Mouse (Mus musculus) adrenal gland, adult 8-10 months (tissue): Measurements from ENCODE around the gene Zc3h7a. TPM values are rescaled to one million over a fixed set of nuclear protein-coding genes. Genes with fewer than 3 reads are reported as not detected.
"Not testable (repeated sequence)": the region's sequence is repeated elsewhere in the genome, so short reads cannot be mapped to it uniquely, and the experiment has no call there.

Source experiments
- DNase-seq: peaks from one replicate; pipeline ENCODE4 v3.0.0; 2022
- total RNA-seq, 4 experiments: library from RNA; stranded (reverse); gene quantifications; 2 replicates each; pipeline ENCODE4 v1.2.4; 2022

Gene Zc3h7a
- total RNA-seq: 100 to 1,000 TPM in 2 of 4 experiments, 10 to 100 TPM in 2; 62.7 to 123 (median 96.4) TPM

DNA sequence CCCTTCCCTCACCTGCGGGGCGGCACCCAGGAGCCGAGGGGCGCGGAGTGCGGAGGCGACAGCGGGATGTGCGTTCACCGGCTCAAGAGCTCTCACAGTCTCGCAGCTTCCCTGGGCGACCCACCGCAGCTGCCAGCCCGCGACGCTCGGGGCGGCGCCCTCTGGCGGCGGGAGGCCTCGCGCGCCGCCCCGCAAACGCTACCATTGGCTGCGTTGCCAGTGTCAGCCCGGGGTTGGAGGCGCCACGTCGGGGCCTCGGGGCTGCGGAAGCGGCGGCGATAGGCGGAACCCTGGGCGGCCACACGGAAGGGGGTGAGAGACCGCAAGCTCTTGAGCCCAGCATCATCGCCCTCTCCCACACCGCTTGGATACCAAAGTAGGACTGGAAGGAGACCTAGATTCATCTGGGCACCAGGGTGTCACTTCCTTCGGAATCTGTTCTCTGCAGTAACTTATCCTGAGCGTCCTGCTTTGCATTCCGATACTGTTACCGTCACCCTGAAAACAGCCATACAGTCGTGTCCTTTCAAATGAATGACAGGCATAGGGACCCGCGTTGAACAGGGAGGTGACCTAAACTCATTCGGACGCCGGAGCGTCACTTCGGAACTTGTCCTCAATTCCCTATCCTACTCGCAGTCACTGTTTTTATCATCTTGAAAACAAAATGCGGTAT, at the start of gene Zc3h7a:
TSS of gene Zc3h7a (minus strand) at position 186 of the 676 bp plus-strand sequence.
- DNase-seq: peak; percentile 88

DNA sequence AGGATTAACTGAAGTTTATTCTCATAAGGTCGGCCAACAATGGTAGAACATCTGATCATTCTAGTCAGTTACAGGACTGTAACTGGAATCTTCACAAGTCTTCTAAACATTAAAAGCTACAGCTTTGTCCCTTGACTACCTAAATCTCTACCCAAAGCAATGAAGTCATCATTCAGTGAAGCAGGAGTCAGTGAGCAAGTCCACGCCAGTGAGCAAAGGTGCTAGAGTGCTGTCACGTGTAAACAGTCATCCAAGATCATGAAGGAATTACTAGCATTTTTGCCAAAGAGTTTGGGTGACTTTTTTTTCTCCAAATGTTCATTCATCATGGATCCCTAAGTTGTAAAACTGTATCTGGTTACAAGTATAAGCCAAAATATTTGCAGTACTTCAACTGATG, 41.6 kb upstream of the Zc3h7a start:
- DNase-seq: no peak

DNA sequence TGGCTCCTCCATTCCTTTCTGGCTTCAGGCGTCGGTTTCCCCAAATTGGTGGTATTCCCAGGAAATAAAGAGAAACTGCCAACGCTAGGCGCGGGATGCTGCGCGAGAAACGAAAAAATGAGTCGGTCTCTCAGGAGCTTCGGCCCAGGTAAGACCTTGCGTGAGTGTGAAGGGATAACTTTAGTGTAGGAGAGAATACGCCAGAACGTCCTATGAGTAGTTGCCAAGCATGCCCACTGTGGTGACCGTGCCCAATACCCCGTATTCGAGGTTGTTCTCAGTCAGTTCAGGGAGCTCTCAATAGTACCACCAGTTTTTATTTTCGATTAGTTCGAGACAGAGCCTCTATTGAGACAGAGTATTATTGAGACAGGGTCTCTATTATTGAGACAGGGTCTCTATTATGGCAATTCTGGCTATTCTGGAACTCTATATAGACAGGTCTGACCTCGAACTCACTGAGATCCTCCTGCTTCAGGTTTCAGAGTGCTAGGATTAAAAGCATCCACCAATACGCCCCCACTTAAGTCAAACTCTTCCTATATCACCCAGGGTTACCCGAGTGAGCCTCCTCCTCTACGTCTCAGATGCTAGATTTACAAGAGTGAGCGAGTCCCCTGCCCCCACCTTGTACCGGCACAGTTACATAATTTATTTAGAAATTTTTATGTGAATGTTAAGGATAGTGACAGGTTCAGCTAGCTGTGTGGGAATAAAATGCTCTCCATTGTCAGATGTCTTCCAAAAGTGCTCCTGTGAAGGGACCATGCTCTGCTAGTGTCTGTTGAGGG, 27.6 kb upstream of the Zc3h7a start:
- DNase-seq: no peak

DNA sequence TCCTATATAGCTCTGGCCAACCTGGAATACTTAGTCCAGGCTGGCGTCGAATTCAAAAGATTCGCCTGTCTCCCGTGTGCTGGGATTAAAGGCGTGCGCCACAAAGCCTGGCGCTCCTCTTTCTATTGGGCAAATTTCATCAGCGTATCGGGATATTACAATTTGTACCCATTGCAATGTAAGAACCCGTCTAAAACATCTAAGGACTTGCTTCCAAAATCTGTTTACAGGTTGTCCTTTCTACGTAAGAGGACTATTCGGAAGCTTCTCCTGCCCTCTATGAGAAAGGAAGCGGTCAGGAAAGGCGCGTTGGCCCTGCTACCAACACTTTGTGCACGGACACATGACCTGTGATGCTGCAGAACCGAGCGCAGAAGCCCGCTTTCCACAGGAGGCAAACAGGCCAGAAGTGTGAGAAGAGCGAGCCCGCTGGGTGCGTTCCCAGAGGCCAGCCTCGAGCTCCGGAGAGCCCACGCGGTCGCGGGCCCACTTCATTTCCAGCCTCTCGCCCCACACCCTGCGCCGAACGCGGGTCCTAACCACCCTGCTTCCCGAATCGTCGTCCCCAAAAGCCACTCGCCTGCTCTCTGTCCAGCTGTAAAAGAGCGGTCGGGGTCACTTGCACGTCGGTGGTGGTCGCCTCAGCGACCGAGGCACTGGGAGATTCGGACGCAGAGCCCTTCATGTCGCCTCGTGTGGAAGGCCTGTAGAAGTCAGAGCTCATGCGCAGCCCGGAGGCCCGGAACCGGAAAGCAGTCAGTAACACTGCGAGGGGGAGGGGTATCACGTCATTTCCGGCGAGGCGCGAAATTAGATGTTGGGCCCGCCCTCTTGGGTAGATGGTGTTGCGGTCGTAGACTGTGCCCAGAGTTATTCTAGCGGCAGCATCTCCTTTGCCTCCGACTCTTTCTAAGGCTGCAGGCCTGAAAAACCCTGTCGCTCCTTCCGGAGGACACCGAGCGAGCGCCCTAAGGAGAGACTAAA, 26.7 kb upstream of the Zc3h7a start, which contains the start of gene Rsl1d1:
TSS of gene Rsl1d1 (minus strand) at position 761 of the 984 bp plus-strand sequence.
- peak; percentile 89 for DNase-seq

DNA sequence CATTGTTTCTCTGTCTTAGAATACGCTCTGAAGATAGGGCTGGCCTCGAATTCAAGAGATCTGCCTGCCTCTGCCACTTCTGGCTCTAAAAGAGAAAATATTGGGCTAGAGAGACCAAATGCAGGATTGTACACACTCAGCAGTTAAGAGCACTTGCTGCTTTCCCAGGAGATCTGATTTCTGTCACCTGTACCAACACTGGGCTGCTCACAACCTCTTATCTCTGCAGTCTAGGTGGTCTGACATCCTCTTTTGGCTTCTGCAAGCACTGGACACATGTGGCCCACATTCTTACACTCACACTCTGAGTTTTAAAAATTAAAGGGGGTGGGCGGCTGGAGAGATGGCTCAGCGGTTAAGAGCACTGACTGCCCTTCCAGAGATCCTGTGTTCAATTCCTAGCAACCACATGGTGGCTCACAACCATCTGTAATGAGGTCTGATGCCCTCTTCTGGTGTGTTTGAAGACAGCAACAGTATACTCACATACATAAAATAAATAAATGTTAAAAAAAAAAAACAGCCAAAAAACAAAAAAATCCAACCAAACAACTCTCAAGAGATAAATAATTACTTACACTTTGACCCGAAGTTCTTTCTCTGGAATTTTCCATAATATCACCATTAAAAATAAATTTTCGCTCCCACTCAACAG, 25.7 kb upstream of the Zc3h7a start:
- no peak for DNase-seq

DNA sequence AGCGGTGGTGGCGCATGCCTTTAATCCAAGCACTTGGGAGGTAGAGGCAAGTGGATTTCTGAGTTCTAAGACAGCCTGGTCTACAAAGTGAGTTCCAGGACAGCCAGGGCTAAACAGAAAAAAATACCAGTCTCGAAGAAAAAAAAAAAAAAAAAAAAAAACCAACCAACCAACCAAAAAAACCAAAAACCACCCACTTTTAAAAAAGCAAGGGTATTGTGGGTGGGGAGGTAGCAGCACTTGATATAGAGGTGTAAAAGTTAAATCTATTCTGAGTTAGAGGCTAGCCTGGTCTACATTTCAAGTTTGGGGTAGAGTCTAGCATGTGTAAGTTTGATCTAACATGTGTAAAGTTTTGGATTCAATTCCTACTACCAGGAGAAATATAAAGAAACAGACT, 24.1 kb upstream of the Zc3h7a start:
- DNase-seq: no peak

DNA sequence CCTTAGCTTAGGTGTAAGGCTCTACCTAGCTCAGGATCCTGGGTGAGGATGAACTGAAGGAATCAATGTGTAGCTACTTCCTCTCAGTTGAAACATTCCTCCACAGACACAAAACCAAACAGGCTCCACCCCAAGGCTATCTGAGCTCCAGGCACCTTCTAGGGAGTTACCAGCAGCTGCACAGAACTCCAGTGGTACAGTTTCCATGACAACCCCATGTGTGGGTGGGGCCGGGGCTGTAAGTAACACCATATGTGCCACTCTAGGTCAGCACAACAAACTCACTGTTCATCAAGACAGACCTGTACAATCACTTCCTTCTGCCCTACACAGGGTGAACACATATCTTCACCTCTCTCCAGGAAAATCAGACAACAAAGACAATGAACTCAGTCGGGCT, 22.3 kb upstream of the Zc3h7a start:
- DNase-seq: no peak

DNA sequence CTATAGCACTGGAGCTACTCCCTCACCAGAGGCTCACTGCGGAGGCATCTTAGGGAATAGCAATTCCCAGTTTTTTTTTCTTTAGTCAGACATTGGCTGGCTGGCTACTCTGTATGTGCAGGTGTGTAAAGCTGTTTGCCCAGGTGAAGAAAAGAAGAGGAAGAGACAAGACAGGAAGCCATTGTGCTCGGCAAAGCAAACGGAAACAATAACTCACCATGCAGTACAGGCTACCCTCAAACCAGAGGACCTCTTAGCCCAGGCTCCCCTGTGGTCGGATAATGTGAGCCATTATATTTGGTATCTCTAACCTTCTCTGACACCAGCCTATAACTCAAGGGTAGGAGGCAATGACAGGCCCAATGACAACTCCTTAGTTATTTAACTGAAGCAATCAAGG, 20.9 kb upstream of the Zc3h7a start:
- no peak for DNase-seq

DNA sequence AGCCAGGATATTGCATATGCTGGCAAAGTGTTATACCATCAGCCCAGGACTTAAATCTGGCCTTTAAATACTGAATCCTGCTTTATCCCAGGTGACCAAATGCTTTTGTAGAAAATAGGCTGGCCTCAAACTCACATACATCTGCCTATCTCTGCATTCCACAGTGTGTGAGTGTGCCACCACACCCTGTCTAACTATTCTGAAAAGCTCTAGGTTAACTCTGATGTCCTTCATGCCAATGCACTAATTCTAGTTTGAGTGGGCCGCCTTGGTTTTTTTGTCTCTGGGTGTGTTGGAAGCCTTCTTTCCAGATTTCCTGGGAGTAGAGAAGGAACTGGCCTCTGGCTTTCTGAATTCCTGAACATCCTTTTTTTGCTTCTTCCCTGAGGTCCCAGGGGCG, 17.0 kb upstream of the Zc3h7a start:
- DNase-seq: no peak

DNA sequence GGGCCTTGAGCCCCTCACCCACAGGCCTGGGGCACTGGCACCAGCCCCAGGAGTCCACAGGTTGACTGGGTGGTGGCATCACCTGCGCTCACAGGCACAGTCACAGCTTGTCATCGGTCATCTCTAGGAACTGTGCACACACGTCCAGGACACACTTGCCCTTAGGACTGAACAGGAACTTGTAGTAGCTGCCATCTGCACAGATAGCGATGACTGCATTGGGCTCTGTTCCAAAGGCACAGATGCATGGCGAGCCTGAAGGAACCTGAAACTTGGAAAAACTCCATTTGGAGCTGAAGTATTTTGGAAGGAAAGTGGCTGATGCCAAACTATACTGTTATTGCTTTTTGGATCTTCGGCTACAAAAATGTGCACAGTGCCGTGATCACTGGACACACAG, 14.0 kb upstream of the Zc3h7a start:
- no peak for DNase-seq

DNA sequence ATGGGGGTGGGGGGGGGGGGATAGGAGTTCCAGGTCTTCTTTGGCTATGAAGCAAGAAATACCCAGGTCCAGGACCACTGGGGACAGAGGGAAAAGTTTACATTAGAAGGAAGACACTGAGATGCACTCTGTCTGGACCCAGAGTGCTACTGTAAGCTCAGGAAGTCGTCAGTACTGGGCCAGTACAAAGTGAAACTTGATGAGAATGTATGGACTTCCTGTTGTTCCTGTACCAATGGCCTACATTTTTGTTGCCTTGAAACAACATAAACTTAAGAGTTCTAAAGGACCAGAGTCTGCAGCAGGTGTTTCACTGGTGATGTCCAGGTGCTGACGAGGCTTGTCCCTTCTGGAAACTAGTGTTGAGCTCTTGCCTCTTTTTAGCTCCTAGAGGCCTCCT, 1.2 kb upstream of the Zc3h7a start:
- DNase-seq: no peak

DNA sequence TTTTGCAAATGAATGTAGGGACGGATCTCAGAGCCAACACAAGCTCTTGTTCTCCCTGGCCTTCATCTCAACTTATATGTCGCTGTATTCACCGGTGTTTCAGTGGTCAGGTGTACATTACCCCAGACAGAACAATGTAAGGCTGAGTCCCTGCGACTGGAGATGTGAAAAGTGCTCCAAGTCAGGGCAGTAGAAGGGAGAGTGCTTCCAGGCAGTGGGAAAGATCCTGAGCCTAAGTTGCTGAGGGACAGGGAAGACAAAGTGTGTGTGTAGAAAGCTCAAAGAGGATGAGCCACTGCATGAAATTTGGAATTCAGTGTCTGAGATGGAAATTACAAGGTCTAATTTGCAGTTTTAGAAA, 671 bp upstream of the Zc3h7a start:
- DNase-seq: no peak

DNA sequence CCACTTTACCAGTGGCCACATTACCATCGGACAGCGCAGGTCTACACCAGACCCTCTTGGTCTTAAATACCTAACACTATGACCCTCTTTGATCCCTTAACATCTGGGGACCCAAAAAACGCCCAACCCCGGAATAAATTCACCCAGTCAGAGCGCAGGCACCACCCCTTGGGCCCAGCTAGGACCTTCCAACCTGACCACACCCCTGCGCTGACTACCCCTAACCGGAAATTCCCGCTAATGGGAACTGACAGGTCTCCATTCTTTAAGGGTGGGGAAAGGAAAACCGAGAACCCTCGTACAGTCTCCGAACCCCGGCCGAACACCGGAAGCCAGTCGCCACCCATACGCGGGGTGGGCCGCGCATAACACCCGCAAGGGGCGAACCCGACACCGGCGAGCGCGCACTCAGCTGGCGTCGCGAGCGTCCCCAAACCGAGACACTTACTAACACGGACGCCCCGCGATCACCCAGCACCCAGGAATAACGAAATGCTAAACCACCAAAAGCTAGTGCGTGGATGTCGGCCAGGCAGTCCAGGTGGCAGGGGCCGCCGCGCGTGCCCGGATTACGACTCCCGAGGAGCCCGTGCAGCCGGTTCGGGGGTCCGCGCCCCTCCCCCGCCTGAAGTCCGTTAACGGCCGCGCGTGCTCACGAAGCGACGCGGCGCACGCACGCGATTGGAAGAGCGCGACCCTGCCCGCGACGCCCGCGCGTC, 545 bp downstream of the Zc3h7a start:
- peak; percentile 71 for DNase-seq

DNA sequence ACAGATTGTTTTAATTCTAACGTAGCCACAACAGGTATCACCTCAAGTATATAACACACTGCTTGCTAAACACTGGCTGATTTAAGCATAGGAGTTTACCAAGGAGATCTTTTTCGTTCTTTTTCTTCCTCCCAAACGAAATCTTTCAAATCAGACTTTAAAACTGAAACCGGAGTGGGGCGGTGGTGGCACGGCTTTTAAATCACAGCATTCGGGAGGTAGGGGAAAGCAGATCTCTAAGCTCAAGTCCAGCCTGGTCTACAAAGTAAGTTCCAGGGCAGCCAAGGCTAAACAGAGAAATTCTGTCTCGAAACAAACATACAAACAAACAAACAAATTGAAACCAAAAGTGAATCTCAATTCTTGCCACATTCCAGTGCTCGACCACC, 1.1 kb downstream of the Zc3h7a start:
- no peak for DNase-seq

DNA sequence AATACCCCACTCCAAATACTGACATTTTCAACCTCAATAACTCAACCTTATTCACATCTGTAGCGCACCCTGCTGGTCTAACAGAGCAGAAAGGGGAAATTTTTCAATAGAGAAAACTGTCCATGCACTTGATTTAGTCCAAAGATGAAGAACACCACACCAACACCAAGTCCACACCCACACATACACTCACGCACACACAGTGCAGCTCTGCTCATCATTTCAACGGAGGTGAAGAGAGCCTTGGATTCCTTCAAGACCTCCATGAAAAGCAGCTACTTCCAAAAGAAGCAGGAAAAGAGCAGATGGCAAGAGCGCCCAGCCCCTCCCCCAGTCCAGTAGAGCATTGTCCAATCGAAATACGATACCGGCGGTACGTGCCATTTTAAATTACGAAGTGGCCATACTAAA, 1.5 kb downstream of the Zc3h7a start:
- peak; percentile 42 for DNase-seq

DNA sequence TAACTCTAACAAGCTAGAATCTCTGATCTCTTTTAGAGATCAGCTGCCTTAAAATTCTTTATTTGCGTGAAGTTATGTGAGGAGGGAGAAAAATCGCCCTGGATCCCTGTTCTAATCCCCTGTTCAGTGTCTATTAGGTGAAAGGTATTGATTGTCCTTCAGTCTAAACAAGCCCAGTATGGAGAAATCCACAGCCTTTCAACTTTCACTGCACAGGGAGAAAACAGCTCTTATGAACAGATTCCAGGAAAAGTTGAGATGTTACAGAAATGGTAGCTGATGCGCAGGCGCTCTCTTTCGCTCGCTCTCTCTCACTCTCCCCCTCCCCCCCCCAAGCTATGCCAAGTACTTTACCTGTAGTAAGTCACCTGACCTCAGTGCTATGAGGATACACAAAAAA, 4.5 kb downstream of the Zc3h7a start:
- no peak for DNase-seq

DNA sequence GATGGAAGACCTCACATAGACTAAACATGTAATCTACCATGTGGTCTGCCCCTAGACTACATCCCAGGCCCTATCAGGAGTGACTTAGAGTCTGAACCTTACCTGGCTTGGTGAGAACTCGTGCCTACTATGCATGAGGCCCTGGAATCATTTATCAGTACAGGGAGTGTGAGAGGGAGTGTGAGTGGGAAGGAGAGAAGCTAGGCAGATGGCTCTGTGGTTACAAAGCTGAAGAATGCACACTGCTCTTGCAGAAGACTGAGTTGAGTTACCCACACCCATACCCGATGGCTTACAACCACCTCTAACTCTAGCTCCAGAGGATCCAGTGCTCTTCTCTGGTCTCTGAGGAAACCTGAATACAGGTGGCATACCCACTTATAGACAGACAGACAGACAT, 9.8 kb downstream of the Zc3h7a start:
- no peak for DNase-seq

DNA sequence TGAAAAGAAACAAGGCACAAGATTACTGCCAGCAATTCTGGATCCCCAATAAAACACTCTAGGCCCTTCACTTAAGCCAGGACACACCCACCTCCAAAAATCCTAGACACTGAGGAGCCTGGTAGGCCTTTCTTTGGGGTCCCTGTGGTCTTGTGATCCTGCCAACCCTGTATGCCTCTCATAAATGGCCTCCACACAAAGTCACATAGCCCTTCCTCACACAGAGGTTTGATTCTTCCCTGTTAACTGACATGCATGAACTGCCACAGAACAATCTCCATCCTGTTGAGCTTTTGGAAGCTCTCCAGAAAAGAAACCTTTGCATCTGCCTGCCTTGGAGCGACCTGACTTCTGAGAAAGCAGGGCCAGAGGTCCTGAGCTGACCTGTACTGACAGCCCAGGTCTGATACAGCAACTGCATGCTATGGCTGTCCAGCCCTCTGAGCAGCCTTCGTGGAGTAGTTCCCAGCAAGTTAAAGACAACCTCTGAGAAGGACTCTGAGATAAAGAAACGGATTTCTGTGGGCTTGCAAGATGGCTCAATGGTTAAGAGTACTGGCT, 11.4 kb downstream of the Zc3h7a start:
- DNase-seq: no peak

DNA sequence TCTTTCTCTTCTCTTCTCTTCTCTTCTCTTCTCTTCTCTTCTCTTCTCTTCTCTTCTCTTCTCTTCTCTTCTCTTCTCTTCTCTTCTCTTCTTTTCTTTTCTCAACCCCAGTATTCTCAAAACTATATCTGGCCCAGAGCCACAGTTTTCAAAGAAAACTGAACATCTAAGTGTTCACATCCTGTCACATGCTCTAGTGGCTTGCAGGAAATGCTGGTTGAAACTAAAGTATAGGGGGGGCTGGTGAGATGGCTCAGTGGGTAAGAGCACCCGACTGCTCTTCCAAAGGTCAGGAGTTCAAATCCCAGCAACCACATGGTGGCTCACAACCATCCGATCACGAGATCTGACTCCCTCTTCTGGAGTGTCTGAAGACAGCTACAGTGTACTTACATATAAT, 18.5 kb downstream of the Zc3h7a start:
- not testable (repeated sequence) for DNase-seq

DNA sequence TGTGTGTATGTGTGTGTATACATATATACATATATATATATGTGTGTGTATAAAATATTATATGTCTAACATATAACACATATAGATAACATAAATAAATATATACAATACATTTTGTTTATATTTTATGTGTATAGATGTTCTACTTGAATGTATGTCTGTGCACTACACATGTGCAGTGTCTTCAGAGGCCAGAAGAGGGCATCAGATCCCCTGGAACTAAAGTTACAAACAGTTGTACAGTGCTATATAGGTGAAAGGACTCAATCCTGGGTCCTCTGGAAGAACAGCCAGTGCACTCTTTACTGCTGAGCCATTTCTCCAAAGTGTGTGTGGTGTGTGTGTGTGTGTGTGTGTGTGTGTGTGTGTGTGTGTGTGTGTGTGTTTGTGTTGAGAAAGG, 21.7 kb downstream of the Zc3h7a start:
- DNase-seq: no peak
